Mouse (Mus musculus): Measurements from ENCODE around the gene Arl16. TPM values are rescaled to one million over a fixed set of nuclear protein-coding genes. Genes with fewer than 3 reads are reported as not detected.

Arl16 gene
- total and polyA plus RNA-seq, 3 experiments = 20.0 to 20.8 TPM; not detected in 1

DNA sequence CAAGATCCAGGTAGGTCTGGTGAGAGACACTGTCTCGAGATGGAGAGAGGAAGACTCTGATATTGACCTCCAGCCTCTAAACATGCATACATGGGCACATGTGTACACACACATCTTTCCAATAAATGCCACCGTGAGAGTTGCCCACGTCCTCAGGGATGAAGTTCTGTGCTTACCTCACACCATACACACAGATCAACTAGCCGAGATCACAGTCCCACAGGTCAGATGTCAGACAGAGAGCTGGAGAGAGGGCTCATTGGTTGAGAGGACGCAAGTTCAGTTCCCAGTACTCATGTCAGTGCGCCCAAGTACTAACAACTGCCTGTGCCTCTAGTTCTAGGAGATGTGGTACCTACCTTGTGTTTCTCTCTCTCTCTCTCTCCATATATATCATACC, 33.6 kb upstream of the Arl16 start:
- no peak overlapping the region for H3K9ac ChIP-seq (ENCODE audit: control insufficient read depth, low read depth, low read length, poor library complexity, severe bottlenecking)
- no peaks in the 10 kb centered on the region for H3K79me2 ChIP-seq (ENCODE audit: control insufficient read depth, insufficient read depth, low read length, poor library complexity)
- no peak for DNase-seq (ENCODE audit: low read depth, low spot score)
- no peak overlapping the region for H3K4me3 ChIP-seq (ENCODE audit: control insufficient read depth in 1 of 2, insufficient read depth in 1 of 2, low read depth in 2 of 2, low read length in 2 of 2)
- H3K4me1 ChIP-seq (ENCODE audit: control insufficient read depth in 1 of 2, insufficient read depth in 2 of 2, low read length in 2 of 2) = no peaks in the 10 kb centered on the region
- no peaks in the 10 kb centered on the region for H3K9me3 ChIP-seq (replicated peaks; ENCODE audit: insufficient read depth, low read length)
- TF ChIP-seq NRF1 (IDR thresholded peaks at IDR 0.05; ENCODE audit: insufficient read depth, low read depth, low read length, poor library complexity, severe bottlenecking) (no peak), POLR2AphosphoS5 (IDR thresholded peaks at IDR 0.05; ENCODE audit: borderline replicate concordance, low read depth, low read length) (no peak), MXI1 (IDR thresholded peaks at IDR 0.05; ENCODE audit: low read depth, low read length) (no peak), ZKSCAN1 (IDR thresholded peaks at IDR 0.05; ENCODE audit: low read depth, low read length) (no peak), POLR2AphosphoS2 (IDR thresholded peaks at IDR 0.05; ENCODE audit: low read length) (peak; percentile 41), ETS1 (IDR thresholded peaks at IDR 0.05; ENCODE audit: low read depth, low read length) (no peak), KAT2A (conservative IDR thresholded peaks at IDR 0.05; ENCODE audit: low read depth, low read length) (no peak), ELF1 (IDR thresholded peaks at IDR 0.05; ENCODE audit: low read depth, low read length) (no peak)
- no peak overlapping the region for H3K27ac ChIP-seq (ENCODE audit: control insufficient read depth, low read depth, low read length)
- H3K27me3 ChIP-seq (ENCODE audit: control insufficient read depth in 1 of 2, insufficient read depth in 2 of 2, low read length in 2 of 2) = no peaks in the 10 kb centered on the region; a peak in 1 of 4 replicates
- no peaks in the 10 kb centered on the region for H3K36me3 ChIP-seq (ENCODE audit: control insufficient read depth in 1 of 2, insufficient read depth in 2 of 2, low read length in 2 of 2)

DNA sequence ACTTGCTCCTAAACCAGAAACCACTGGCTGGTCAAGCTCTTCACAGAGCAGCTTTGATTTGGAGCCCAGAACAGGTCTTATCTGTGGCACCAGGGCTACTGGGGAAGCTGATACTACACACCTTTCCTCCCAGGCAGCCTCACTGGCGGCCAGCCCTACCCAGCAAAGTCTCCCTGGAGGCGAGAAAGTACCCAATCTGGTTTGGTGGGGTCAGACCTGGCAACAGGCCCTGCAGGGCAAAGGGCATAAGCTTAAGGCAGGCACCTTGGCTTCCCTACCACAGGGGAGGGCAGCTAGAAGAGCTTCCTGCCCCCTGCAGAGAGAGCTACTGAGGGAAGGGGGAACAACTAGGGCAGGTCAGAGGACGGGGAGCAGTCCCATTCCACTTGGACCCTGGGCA, 33.0 kb upstream of the Arl16 start:
- Histone ChIP-seq H3K27me3 (ENCODE audit: control insufficient read depth in 1 of 2, insufficient read depth in 2 of 2, low read length in 2 of 2) (no peaks in the 10 kb centered on the region; a peak in 1 of 4 replicates), H3K9me3 (replicated peaks; ENCODE audit: insufficient read depth, low read length) (no peaks in the 10 kb centered on the region), H3K4me3 (ENCODE audit: control insufficient read depth in 1 of 2, insufficient read depth in 1 of 2, low read depth in 2 of 2, low read length in 2 of 2) (no peak overlapping the region), H3K79me2 (ENCODE audit: control insufficient read depth, insufficient read depth, low read length, poor library complexity) (no peaks in the 10 kb centered on the region), H3K9ac (ENCODE audit: control insufficient read depth, low read depth, low read length, poor library complexity, severe bottlenecking) (no peak overlapping the region), H3K27ac (ENCODE audit: control insufficient read depth, low read depth, low read length) (no peak overlapping the region), H3K36me3 (ENCODE audit: control insufficient read depth in 1 of 2, insufficient read depth in 2 of 2, low read length in 2 of 2) (no peaks in the 10 kb centered on the region), H3K4me1 (ENCODE audit: control insufficient read depth in 1 of 2, insufficient read depth in 2 of 2, low read length in 2 of 2) (no peaks in the 10 kb centered on the region)
- TF ChIP-seq ZMIZ1 (IDR thresholded peaks at IDR 0.05; ENCODE audit: low read depth, low read length) (0 out of 2 replicates have a peak, but pooled peaks have one; percentile 44), POLR2AphosphoS5 (IDR thresholded peaks at IDR 0.05; ENCODE audit: borderline replicate concordance, low read depth, low read length) (no peak), TAL1 (IDR thresholded peaks at IDR 0.05; ENCODE audit: low read length) (peak; percentile 33), ZNF384 (IDR thresholded peaks at IDR 0.05; ENCODE audit: low read depth, low read length) (no peak), SIN3A (IDR thresholded peaks at IDR 0.05; ENCODE audit: low read length) (no peak), E2F4 (IDR thresholded peaks at IDR 0.05; ENCODE audit: borderline replicate concordance, low read depth, low read length) (no peak), SMC3 (IDR thresholded peaks at IDR 0.05; ENCODE audit: low read depth, low read length) (no peak), MYC (IDR thresholded peaks at IDR 0.05; ENCODE audit: low read depth, low read length) (no peak), GABPA (IDR thresholded peaks at IDR 0.05; ENCODE audit: low read depth, low read length) (no peak), RCOR1 (IDR thresholded peaks at IDR 0.05; ENCODE audit: low read depth, low read length) (peak; percentile 78), USF1 (IDR thresholded peaks at IDR 0.05; ENCODE audit: low read depth, low read length) (no peak), TCF12 (IDR thresholded peaks at IDR 0.05; ENCODE audit: low read depth, low read length) (0 out of 2 replicates have a peak, but pooled peaks have one; percentile 21), POLR2AphosphoS2 (IDR thresholded peaks at IDR 0.05; ENCODE audit: low read length) (peak; percentile 70; the same call in 1 of the 2 replicates), MEF2A (IDR thresholded peaks at IDR 0.05; ENCODE audit: extremely low read depth, insufficient replicate concordance, low read depth, low read length, poor library complexity, severe bottlenecking) (no peak), TBP (IDR thresholded peaks at IDR 0.05; ENCODE audit: low read depth, low read length) (no peak), NRF1 (IDR thresholded peaks at IDR 0.05; ENCODE audit: insufficient read depth, low read depth, low read length, poor library complexity, severe bottlenecking) (no peak), CTCF (IDR thresholded peaks at IDR 0.05 in 2 of 3, conservative IDR thresholded peaks at IDR 0.05 in 1 of 3; ENCODE audit: control insufficient read depth in 1 of 3, insufficient read depth in 1 of 3, low read depth in 2 of 3, low read length in 3 of 3, poor library complexity in 1 of 3, severe bottlenecking in 1 of 3) (no peak), GATA1 (IDR thresholded peaks at IDR 0.05; ENCODE audit: low read depth, low read length) (peak; percentile 29; the same call in 1 of the 2 replicates)
- DNase-seq (ENCODE audit: low read depth, low spot score) = no peak

Data from MEL (cell line).